Mouse (Mus musculus) MEL (cell line): ENCODE measurements around the gene Cyb5r1. TPM values are rescaled to one million over a fixed set of nuclear protein-coding genes. Genes with fewer than 3 reads are reported as not detected.

Experiments used
- DNase-seq: peaks from one replicate; pipeline ENCODE4 v3.0.0; 2011; ENCODE audit warnings: low read depth, low spot score
- H3K27ac ChIP-seq: 2 replicates; pipeline ENCODE4 v1.5.1; 2012; ENCODE audit warnings: low read depth, mild to moderate bottlenecking, control low read depth, low read length, moderate library complexity; ENCODE audit not compliant: control insufficient read depth
- H3K27me3 ChIP-seq, 2 experiments: fragments of 150-350 bp in 1 of 2; sonication (generic) in 1 of 2; 2 replicates each; pipeline ENCODE4 v1.6.1; 2012; ENCODE audit warnings: low read length in 2 of 2, mild to moderate bottlenecking in 2 of 2, improper control_type of control experiment in 1 of 2, moderate library complexity in 1 of 2; ENCODE audit not compliant: insufficient read depth in 2 of 2, control insufficient read depth in 1 of 2
- H3K36me3 ChIP-seq, 2 experiments: 2 replicates each; pipeline ENCODE4 v1.6.1; 2012 to 2014; ENCODE audit warnings: low read length in 2 of 2, improper control_type of control experiment in 1 of 2, inconsistent platforms in 1 of 2, mild to moderate bottlenecking in 1 of 2; ENCODE audit not compliant: insufficient read depth in 2 of 2, control insufficient read depth in 1 of 2
- H3K4me1 ChIP-seq, 2 experiments: fragments of 150-350 bp in 1 of 2; sonication (generic) in 1 of 2; 2 replicates each; pipeline ENCODE4 v1.6.1; 2012; ENCODE audit warnings: low read length in 2 of 2, improper control_type of control experiment in 1 of 2, mild to moderate bottlenecking in 1 of 2; ENCODE audit not compliant: insufficient read depth in 2 of 2, control insufficient read depth in 1 of 2
- H3K4me3 ChIP-seq, 2 experiments: fragments of 150-350 bp in 1 of 2; sonication (generic) in 1 of 2; 2 replicates each; pipeline ENCODE4 v1.5.1; 2012; ENCODE audit warnings: low read depth in 2 of 2, low read length in 2 of 2, mild to moderate bottlenecking in 2 of 2, moderate library complexity in 2 of 2, control low read depth in 1 of 2, improper control_type of control experiment in 1 of 2; ENCODE audit not compliant: control insufficient read depth in 1 of 2, insufficient read depth in 1 of 2
- H3K79me2 ChIP-seq: 2 replicates; pipeline ENCODE4 v1.6.1; 2012; ENCODE audit warnings: mild to moderate bottlenecking, low read length, moderate library complexity; ENCODE audit not compliant: control insufficient read depth, poor library complexity, insufficient read depth
- H3K9ac ChIP-seq: 2 replicates; pipeline ENCODE4 v1.6.1; 2012; ENCODE audit warnings: low read depth, mild to moderate bottlenecking, control low read depth, low read length, moderate library complexity; ENCODE audit not compliant: control insufficient read depth, poor library complexity, severe bottlenecking
- H3K9me3 ChIP-seq: fragments of 150-350 bp; sonication (generic); replicated peaks from 2 replicates; pipeline ENCODE4 v1.6.1; 2012; ENCODE audit warnings: mild to moderate bottlenecking, low read length, improper control_type of control experiment, moderate library complexity; ENCODE audit not compliant: insufficient read depth
- CTCF ChIP-seq, 3 experiments: IDR thresholded peaks in 2 of 3; conservative IDR thresholded peaks in 1 of 3; 2 replicates each; pipeline ENCODE4 v1.5.1; 2011 to 2012; ENCODE audit warnings: low read length in 3 of 3, low read depth in 2 of 3, mild to moderate bottlenecking in 2 of 3, improper control_type of control experiment in 1 of 3, inconsistent platforms in 1 of 3, mixed read lengths in 1 of 3, moderate library complexity in 1 of 3; ENCODE audit not compliant: control insufficient read depth in 1 of 3, insufficient read depth in 1 of 3, poor library complexity in 1 of 3, severe bottlenecking in 1 of 3
- EP300 ChIP-seq, 2 experiments: IDR thresholded peaks; 2 replicates each; pipeline ENCODE4 v1.6.1; 2011; ENCODE audit warnings: improper control_type of control experiment in 2 of 2, low read length in 2 of 2, low read depth in 1 of 2, mild to moderate bottlenecking in 1 of 2
- KAT2A ChIP-seq: conservative IDR thresholded peaks from 2 replicates; pipeline ENCODE4 v1.6.1; 2012; ENCODE audit warnings: low read depth, low read length, improper control_type of control experiment, inconsistent platforms
- MXI1 ChIP-seq: IDR thresholded peaks from 2 replicates; pipeline ENCODE4 v1.6.1; 2011; ENCODE audit warnings: mild to moderate bottlenecking, low read depth, low read length, improper control_type of control experiment
- RAD21 ChIP-seq: IDR thresholded peaks from 2 replicates; pipeline ENCODE4 v1.6.1; 2011; ENCODE audit warnings: mild to moderate bottlenecking, low read depth, low read length, improper control_type of control experiment
- SMC3 ChIP-seq: IDR thresholded peaks from 2 replicates; pipeline ENCODE4 v1.6.1; 2011; ENCODE audit warnings: low read depth, low read length, improper control_type of control experiment
- TAL1 ChIP-seq: IDR thresholded peaks from 2 replicates; pipeline ENCODE4 v1.6.1; 2012; ENCODE audit warnings: mild to moderate bottlenecking, inconsistent platforms, low read length, moderate library complexity, mixed read lengths
- TCF12 ChIP-seq: IDR thresholded peaks from 2 replicates; pipeline ENCODE4 v1.6.1; 2014; ENCODE audit warnings: low read depth, mild to moderate bottlenecking, inconsistent platforms, low read length, improper control_type of control experiment, moderate library complexity
- USF1 ChIP-seq: IDR thresholded peaks from 2 replicates; pipeline ENCODE4 v1.6.1; 2014; ENCODE audit warnings: low read depth, mild to moderate bottlenecking, inconsistent platforms, low read length, improper control_type of control experiment, moderate library complexity
- USF2 ChIP-seq, 2 experiments: IDR thresholded peaks; 2 replicates each; pipeline ENCODE4 v1.6.1; 2011 to 2012; ENCODE audit warnings: improper control_type of control experiment in 2 of 2, low read length in 2 of 2, borderline replicate concordance in 1 of 2, inconsistent platforms in 1 of 2, low read depth in 1 of 2, mild to moderate bottlenecking in 1 of 2; ENCODE audit not compliant: insufficient read depth in 1 of 2
- ZC3H11A ChIP-seq: IDR thresholded peaks from 2 replicates; pipeline ENCODE4 v1.6.1; 2012; ENCODE audit warnings: low read depth, mild to moderate bottlenecking, inconsistent platforms, low read length, improper control_type of control experiment
- ZNF384 ChIP-seq: IDR thresholded peaks from 2 replicates; pipeline ENCODE4 v1.6.1; 2012; ENCODE audit warnings: low read depth, mild to moderate bottlenecking, inconsistent platforms, low read length, improper control_type of control experiment
- polyA plus RNA-seq, 2 experiments: library from polyadenylated mRNA; stranded (reverse) in 1 of 2; unstranded in 1 of 2; fragments of >175 nt in 1 of 2; fragments of >200 nt in 1 of 2; gene quantifications; 2 replicates each; pipeline versions ENCODE4 v1.2.1 to v1.2.4; 2012; ENCODE audit warnings: low replicate concordance in 2 of 2, low read depth in 1 of 2; ENCODE audit not compliant: insufficient read length in 2 of 2, insufficient read depth in 1 of 2, missing spikeins in 1 of 2
- total RNA-seq: library from RNA; depleted of rRNA; stranded (reverse); fragments of 300-350 nt; gene quantifications from 2 replicates; pipeline ENCODE4 v1.2.3, GENCODE M21; 2012

The Cyb5r1 gene
- total and polyA plus RNA-seq, 3 experiments: 18.8 to 94.8 TPM; not detected in 1

GRCm38 (mm10) chr1:134406414-134406771 is 1.0 kb downstream of the Cyb5r1 start:
- Histone ChIP-seq H3K4me1 (peaks cover 4 to 16% of the 10 kb centered on the region in 2 experiments; a peak in 2 of 4 replicates), H3K27me3 (no peaks in the 10 kb centered on the region), H3K4me3 (peak overlapping the region; percentile 86 to 89), H3K9me3 (no peaks in the 10 kb centered on the region), H3K9ac (peak overlapping the region; percentile 88), H3K79me2 (peaks cover 21% of the 10 kb centered on the region), H3K27ac (peak overlapping the region; percentile 91), H3K36me3 (peaks cover 21 to 33% of the 10 kb centered on the region in 2 experiments; a peak in 3 of 4 replicates)
- no peak for TF ChIP-seq KAT2A
- TF ChIP-seq TCF12: 0 out of 2 replicates have a peak, but pooled peaks have one; percentile 3
- peak in 1 of 2 experiments; percentile 25; a peak in 1 of 4 replicates for TF ChIP-seq EP300 (IDR thresholded peaks at IDR 0.05; ENCODE audit: low read depth in 1 of 2, low read length in 2 of 2)
- peak; percentile 81 for DNase-seq

DNA sequence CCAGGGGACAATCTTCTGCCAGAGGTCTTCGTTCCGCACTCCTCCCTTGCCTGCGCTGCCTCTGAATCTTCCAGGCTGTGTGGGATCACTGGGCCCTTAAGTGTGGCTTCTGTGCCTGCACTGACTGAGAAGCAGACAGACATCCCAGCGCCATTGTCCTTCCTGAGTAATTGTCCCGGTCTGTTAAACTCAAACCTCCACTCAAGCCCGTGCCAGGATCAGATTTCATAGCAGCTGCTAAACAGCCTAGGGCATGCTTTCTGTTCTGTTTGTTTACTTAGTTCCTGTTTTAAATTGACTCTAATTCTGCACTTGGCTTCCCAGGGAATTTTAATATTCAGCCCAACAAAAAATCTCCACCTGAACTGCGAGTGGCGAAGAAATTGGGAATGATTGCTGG is 2.7 kb downstream of the Cyb5r1 start:
- peaks cover 21% of the 10 kb centered on the region for H3K79me2 ChIP-seq
- no peak overlapping the region for H3K9ac ChIP-seq
- no peak for DNase-seq
- H3K36me3 ChIP-seq: peaks cover 21 to 35% of the 10 kb centered on the region in 2 experiments
- H3K4me1 ChIP-seq: peaks cover 4 to 16% of the 10 kb centered on the region in 2 experiments; a peak in 2 of 4 replicates
- no peak overlapping the region for H3K4me3 ChIP-seq
- no peak overlapping the region for H3K27ac ChIP-seq
- TF ChIP-seq TAL1 (no peak), MXI1 (no peak), ZNF384 (no peak), EP300 (IDR thresholded peaks at IDR 0.05; ENCODE audit: low read depth in 1 of 2, low read length in 2 of 2) (no peak)
- H3K9me3 ChIP-seq: no peaks in the 10 kb centered on the region
- no peaks in the 10 kb centered on the region for H3K27me3 ChIP-seq

DNA sequence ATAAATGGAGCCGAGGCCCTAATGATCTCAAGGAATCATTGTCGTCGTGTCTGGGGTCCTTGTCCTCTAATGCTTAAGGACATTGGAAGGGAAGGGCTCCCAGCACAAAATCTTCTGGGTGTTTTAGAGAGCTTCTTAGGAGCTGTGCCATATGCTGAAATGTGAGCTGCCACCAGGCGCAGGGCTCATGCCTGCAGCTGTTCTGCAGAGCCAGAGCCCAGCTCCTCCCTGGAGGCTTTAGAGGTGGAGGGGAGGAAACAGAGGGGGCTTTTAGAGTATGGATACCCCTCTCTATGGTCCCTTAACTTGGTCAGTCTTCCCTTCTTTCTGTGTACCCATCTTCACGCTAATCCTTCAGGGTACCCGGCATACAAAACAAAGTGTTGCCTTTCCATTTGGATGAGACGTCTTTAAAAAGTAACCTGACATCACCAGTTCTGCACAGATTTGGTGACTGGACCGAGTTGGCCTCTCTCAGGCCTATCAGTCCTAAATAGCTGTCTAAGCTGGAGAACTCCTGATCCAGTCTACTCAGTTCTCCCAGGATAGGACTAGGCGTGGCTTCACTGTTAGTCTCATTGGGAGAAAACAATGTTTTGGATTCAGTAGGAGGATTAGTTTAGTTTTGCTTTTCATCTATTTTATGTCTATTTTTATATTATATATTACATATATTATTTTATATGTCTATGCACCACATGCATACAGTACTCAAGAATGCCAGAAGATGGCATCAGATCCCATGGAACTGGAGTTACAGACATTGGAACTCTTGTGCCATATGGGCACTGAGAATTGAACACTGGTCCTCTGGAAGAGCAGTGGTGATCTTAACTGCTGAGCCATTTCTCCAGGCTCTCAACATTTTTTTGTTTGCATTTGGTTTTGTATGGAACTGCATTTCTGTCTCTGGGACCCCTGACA is 6.6 kb downstream of the Cyb5r1 start:
- H3K9me3 ChIP-seq: no peaks in the 10 kb centered on the region
- no peak for TF ChIP-seq USF1
- TF ChIP-seq CTCF (IDR thresholded peaks at IDR 0.05 in 2 of 3, conservative IDR thresholded peaks at IDR 0.05 in 1 of 3; ENCODE audit: control insufficient read depth in 1 of 3, insufficient read depth in 1 of 3, low read depth in 2 of 3, low read length in 3 of 3, poor library complexity in 1 of 3, severe bottlenecking in 1 of 3): peak in 2 of 3 experiments; percentile 21 to 47; a peak in 3 of 6 replicates
- peak; percentile 56 for TF ChIP-seq RAD21
- TF ChIP-seq SMC3: no peak
- TF ChIP-seq ZC3H11A: 0 out of 2 replicates have a peak, but pooled peaks have one; percentile 17
- TF ChIP-seq USF2 (IDR thresholded peaks at IDR 0.05; ENCODE audit: borderline replicate concordance in 1 of 2, insufficient read depth in 1 of 2, low read depth in 1 of 2, low read length in 2 of 2): no peak
- H3K79me2 ChIP-seq: peaks cover 23% of the 10 kb centered on the region
- peaks cover 30 to 33% of the 10 kb centered on the region in 2 experiments for H3K36me3 ChIP-seq
- H3K9ac ChIP-seq: no peak overlapping the region
- no peak overlapping the region for H3K4me3 ChIP-seq
- peaks cover 3 to 21% of the 10 kb centered on the region in 2 experiments; a peak in 3 of 4 replicates for H3K4me1 ChIP-seq
- peak; percentile 48 for DNase-seq
- H3K27me3 ChIP-seq: no peaks in the 10 kb centered on the region
- H3K27ac ChIP-seq: no peak overlapping the region
